Mouse (Mus musculus): ENCODE data around the gene Hivep3.

Gene Hivep3

DNA sequence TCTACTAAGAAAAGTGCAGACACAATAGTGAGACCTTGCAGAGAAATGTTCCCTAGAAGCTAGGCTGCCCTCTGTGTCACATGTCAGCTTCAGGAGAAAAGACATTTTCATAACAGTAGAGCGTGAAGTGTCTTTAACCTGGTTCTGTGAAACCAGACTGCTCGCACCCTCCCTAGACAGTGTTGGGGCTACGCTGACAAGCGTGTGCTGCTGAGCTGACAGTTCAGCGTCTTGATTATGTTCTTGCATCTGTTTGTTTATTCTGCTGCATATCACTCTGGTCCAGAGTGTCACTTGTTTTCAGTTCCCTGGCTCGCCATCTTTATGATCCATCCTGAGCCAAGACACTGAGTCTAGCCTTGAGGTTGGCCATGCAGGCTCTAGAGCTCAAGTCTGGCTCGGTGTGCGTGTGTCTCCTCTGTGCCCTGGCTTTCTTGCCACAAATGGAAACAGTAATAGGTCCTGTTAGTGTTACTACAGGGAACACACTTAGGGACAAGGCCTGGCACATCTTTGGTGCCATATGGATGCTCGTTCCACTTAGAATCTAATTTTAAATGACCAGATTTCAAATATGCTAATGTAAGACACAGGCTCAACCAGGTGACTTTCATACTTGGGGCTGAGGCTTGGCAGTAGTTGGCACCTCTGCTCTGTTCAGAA lies 28.0 kb downstream of the Hivep3 start:
- DNase-seq = peak; percentile 91

DNA sequence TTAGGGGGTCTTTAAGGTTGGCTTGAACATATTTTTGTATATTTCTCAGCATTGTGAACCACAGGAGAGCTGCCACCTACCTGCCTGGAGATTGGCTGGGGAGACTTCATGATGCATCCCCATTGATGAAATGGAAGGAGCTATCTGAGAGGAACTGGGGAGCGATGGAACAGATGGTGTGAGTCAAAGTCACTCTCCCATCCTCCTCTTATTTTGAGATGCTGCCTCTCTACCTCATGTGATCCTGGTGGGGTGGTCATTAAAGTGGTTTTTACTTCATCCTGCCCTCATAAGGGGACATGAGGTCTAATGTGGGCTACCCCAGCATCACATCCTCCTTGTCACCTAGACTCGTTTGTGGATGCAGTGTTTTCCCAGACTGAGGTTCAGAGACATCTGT lies 28.6 kb downstream of the Hivep3 start:
- DNase-seq = no peak

- peak; percentile 72 for DNase-seq
These were observed 34.5 kb downstream of the Hivep3 start for GRCm38 (mm10) chr4:119768046-119768445.

GRCm38 (mm10) chr4:119775913-119776312 lies 42.3 kb downstream of the Hivep3 start:
- DNase-seq = no peak

GRCm38 (mm10) chr4:119777146-119777545 lies 43.6 kb downstream of the Hivep3 start:
- DNase-seq = no peak

DNA sequence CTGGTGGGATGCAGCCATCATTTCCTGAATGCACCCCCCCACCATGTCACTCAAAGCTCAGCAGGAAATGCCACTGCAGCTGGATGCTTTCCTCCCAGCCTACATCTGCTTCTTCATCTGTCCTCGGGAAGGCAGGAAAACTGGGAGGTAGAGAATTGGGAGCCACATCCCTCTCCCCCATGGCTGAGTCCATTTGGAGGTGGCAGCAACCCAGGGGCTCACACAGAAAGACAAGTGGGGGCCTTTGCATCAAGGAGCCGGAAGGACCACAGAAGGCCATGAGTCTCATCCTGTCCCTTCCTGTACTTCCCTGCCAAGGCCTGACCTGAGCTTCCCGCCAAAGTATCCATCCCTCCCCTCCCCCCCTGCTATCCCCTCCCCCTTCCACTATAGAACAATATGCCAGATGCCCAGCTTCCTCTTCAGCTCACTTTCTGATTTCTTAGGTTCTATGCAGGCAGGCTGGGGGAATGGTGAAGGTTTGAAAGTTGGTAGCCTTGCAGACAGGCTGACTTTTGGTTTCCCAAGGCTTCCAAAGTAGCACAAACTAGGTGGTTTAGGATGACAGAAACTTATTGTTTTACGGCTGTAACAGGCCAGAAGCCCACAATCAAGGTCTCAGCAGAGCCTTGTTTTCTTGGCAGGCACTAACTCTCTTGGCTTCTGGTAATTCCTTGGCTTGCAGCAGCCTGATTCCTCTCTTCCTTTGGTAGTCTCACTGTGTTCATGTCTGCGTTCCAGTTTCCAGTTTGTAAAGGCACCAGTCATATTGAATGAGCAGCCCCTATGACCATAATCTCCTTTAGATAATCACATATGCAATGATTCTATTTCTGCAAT lies 46.2 kb downstream of the Hivep3 start:
- peak; percentile 57 for DNase-seq

GRCm38 (mm10) chr4:119780881-119781280 lies 47.3 kb downstream of the Hivep3 start:
- DNase-seq = no peak

- no peak for DNase-seq
These were observed 51.4 kb downstream of the Hivep3 start for GRCm38 (mm10) chr4:119784959-119785358.

- no peak for DNase-seq
These were observed 52.7 kb downstream of the Hivep3 start for GRCm38 (mm10) chr4:119786307-119786706.

DNA sequence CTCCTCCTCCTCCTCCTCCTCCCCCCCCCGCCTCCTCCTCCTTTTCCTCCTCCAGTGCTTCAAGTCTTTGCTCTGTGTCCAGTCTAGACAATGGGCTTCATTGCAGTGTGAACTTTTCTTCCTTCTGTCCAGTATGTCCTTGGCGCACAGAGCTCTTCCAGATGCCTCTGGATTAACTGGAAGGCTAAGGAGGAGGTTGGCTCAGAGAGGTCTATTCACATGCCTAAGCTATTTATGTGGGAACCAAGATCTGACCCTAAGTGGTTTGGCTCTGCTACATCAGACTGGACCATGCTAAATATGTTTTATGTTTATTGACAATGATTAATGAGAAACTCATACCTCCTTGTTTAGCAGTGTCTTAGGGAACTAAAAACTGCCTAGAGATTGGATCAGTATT lies 53.1 kb downstream of the Hivep3 start:
- no peak for DNase-seq

- DNase-seq = no peak
These were observed 55.2 kb downstream of the Hivep3 start for GRCm38 (mm10) chr4:119788746-119789145.

GRCm38 (mm10) chr4:119789495-119790148 lies 56.0 kb downstream of the Hivep3 start:
- no peak for DNase-seq

- DNase-seq = peak; percentile 82
These were observed 65.3 kb downstream of the Hivep3 start for GRCm38 (mm10) chr4:119798891-119799290.

DNA sequence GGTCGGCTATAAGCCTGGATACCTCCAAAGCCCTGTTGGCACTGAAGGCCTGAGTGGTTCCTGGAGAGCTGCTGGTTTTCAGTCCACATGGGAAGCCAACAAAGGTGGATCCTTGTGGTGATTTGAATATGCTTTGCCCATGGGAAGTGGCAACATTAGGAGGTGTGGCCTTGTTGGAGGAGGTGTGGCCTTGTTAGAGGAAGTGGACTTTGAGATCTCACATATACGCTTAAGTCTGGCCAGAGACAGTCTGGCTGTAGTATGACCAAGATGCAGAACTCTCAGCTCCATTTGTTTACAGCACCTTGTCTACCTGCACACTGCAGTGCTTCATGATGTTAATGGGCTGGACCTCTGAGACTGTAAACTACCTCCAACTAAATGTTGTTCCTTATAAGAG lies 73.0 kb downstream of the Hivep3 start:
- no peak for DNase-seq

GRCm38 (mm10) chr4:119807359-119807758 lies 73.8 kb downstream of the Hivep3 start:
- DNase-seq = no peak

DNA sequence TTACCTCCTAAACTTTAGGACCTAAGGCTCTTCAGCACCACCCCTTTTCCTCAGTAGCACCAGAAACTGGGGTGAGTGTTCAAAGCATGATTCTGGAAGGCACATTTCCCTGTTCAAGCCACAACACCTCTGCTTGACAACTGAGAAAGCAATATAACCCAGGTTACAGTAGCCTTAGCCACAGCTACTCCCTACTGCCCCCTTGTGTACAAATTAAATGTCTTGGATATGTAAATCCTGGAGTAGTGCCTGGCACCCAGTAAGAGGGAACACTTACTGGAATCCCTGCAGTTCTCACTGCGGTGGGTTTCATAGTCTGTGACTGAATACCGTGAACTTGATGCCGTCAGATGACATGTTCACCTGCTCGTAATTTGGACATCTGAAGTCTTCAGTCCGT lies 75.7 kb downstream of the Hivep3 start:
- DNase-seq = peak; percentile 90

DNA sequence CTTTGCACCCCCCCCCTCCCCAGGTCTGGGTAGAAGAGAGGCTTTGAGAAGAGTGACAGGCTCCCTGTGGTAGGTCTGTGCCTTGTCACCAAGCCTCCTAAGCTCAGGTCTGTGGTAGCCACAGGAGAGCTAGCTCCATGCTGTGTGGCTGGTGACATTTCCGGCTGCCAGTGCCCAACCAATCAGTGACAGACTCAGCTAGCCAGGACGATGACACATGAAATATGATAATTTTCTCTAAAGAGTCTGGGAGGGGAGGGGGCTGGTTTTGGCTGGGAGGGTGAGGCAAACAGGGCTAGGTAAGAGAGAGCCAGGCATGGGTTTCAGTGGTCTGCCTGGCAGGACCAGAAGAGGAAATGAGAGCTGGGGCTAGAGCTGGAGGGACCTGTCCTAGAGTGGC lies 79.2 kb downstream of the Hivep3 start:
- DNase-seq = peak; percentile 88

DNA sequence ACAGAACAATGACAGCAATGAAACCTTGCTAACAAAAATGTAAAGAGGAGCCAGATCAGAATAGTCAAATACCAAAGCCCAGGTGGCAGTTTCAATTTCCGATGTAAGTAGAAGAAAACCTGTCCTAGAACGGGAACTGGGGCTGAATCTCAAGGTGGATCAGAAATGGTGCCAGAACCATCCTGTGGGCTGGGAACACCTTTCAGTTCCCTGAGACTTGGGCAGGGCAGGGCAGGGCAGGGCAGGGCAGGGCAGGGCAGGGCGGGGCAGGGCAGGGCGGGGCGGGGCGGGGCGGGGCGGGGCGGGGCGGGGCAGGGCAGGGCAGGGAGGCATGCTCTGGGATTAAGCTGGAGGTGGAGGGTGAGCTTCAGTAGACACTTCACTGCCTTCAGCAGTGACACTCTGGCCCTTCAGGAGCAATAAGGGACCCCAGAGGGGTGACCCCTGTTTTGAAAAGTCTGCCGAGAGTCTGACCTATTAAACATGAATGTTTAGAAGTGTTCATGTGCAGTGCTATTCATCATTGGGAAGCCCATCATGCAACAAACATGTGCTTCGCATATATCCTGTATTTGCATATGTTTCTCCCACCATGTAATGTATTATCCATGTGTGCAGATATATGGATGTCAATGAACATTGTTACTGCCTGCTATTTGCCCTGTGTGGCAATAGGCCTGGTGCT lies 80.1 kb downstream of the Hivep3 start:
- DNase-seq = peak; percentile 66

- DNase-seq = peak; percentile 79
These were observed 80.9 kb downstream of the Hivep3 start for GRCm38 (mm10) chr4:119814185-119815132.

DNA sequence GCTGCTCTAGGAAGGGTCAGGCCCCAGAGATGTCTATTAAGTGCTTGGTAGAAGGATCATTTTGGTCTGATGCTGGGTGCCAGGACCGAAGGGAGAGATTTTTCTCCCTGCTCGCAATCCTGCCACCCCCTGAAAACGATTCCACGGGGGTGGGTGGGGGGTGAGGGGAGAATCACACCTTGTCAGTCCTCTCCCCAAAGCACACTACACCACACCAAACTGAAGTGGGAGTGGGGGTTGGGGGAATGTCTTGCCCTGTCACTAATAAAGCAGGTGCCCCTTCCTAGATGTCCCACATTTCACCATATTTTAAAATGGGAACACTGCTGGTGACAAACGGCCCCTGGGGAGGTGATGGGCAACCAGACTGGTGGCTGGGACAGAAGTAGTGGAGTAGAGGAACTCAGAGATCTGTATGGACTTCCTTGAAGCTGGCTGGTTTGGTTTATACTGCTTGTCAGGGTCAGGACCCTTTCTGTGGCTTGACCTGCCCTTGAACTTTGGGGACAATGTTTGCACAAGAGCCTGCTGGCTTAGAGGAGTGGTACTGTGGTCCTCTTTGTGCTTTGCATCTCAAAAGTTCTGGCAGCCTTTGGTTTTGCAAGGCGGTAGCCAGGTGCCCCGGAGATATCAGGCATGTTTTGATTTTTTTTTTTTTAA lies 81.7 kb downstream of the Hivep3 start:
- peak; percentile 69 for DNase-seq

DNA sequence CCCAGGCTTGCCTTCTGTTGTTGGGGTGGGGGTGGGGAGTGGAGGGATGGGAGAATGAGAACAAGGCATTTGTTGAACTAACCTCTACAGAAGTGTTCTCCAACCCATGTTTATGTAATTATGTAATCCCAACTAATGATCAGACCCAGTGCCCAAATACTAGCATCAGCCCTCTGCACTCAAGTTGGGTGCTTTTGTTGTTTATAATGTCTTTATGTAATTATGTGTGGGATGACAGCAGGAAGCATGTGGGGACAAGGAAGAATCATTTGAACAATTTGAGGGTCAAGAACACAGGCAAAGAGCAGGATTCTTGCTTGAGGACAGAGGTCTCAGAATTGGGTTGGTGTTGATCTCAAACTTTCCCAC lies 82.2 kb downstream of the Hivep3 start:
- no peak for DNase-seq
